Mouse (Mus musculus): Measurements from ENCODE around the gene Itsn1. TPM values are rescaled to one million over a fixed set of nuclear protein-coding genes. Genes with fewer than 3 reads are reported as not detected.
A peak's percentile ranks its signal among the peaks of the same experiment; 100 is the strongest.

Itsn1 gene
- polyA plus RNA-seq, 1 experiment, result 20.5 TPM

DNA sequence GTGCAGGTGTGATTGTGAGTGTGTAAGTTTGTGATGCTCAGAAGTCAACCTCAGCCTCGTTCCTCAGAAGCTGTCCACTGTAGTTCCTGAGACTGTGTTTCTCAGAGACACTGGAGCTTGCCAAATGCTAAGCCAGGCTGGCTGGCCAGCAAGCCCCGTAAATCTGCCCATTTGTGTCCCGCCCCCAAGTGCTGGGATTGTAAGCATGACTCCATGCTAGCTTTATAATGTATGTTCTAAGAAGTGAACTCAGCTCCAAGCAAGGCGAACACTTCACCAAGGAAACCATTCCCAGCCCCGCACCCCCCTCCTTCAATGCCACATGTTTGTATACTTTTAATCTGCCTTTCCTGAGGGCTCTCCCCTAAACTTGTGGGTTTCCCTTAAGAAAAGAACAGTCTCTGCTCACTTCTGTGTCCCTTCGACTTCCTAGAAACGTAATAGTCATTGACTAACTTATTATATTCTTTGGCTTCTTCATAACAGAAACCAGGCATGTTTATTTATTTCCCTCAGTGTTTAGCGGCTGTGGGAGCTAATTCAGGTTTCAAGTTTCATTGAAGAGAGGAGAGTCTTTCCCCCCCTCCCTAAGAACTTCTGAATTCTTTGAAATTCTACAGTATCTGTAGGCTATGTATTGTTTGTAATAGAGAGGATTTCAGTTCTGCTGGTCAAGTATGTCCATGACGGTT is 153.2 kb downstream of the Itsn1 start:
- Histone ChIP-seq H3K27ac (ENCODE audit: insufficient read depth, low read depth, low read length) (no peak overlapping the region), H3K4me1 (ENCODE audit: control insufficient read depth, insufficient read depth, low read length) (no peaks in the 10 kb centered on the region), H3K27me3 (replicated peaks; ENCODE audit: control insufficient read depth, insufficient read depth, low read length) (no peaks in the 10 kb centered on the region), H3K4me3 (ENCODE audit: insufficient read depth, low read depth, low read length) (no peak overlapping the region), H3K36me3 (ENCODE audit: control insufficient read depth, insufficient read depth, low read length) (no peaks in the 10 kb centered on the region)
- 47% methylated on average over 9 of the region's 9 CpGs for WGBS
- TF ChIP-seq POLR2A (IDR thresholded peaks at IDR 0.05; ENCODE audit: low read depth, low read length) (no peak), CTCF (conservative IDR thresholded peaks at IDR 0.05; ENCODE audit: insufficient read depth, insufficient read length, low read depth, low read length) (no peak)
- DNase-seq, result peak; percentile 19

DNA sequence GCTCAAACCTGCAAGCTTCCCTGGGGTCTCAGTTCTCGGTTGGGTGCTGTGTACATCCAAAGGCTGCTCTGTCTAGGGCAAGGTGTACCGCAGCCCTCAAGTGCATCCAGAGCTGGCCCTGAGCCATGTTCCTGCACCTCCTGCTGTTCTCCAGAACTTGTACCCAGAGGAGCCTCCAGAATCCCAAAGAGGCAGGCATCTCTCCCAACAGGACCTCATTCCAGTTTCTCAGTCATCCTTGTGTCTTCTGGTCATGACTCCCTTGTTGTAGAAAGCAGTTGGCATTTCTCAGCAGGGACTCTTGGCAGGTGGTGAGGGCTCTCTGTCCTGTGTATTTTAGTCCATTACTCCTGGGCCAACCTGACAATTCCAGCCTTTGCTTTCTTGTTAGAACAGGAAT is 154.6 kb downstream of the Itsn1 start:
- no peaks in the 10 kb centered on the region for H3K36me3 ChIP-seq (ENCODE audit: control insufficient read depth, insufficient read depth, low read length)
- H3K27me3 ChIP-seq (replicated peaks; ENCODE audit: control insufficient read depth, insufficient read depth, low read length), result no peaks in the 10 kb centered on the region
- no peaks in the 10 kb centered on the region for H3K4me1 ChIP-seq (ENCODE audit: control insufficient read depth, insufficient read depth, low read length)
- H3K27ac ChIP-seq (ENCODE audit: insufficient read depth, low read depth, low read length), result no peak overlapping the region
- no peak overlapping the region for H3K4me3 ChIP-seq (ENCODE audit: insufficient read depth, low read depth, low read length)
- 92% methylated on average over 2 of the region's 2 CpGs for WGBS
- DNase-seq, result no peak
- TF ChIP-seq POLR2A (IDR thresholded peaks at IDR 0.05; ENCODE audit: low read depth, low read length) (no peak), CTCF (conservative IDR thresholded peaks at IDR 0.05; ENCODE audit: insufficient read depth, insufficient read length, low read depth, low read length) (no peak)

DNA sequence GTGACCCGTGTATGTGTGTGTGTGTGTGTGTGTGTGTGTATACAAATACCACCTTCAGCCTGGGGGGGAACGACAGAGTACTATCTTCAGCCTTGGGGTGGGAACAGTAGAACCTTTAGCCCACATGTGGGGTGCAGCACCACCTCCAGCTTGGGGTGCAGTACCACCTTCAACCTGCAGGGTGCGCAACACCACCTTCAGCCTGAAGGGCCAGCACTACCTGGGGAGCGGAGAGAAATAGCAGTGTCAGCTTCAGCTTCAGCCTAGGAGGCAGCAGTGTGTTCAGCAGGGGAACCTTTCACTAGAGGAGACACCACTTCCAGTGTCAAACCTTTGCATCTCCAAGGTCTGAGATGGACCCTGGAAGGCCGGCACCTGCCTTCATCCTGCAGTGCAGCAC is 155.1 kb downstream of the Itsn1 start:
- Histone ChIP-seq H3K4me3 (ENCODE audit: insufficient read depth, low read depth, low read length) (no peak overlapping the region), H3K27me3 (replicated peaks; ENCODE audit: control insufficient read depth, insufficient read depth, low read length) (no peaks in the 10 kb centered on the region), H3K36me3 (ENCODE audit: control insufficient read depth, insufficient read depth, low read length) (no peaks in the 10 kb centered on the region), H3K4me1 (ENCODE audit: control insufficient read depth, insufficient read depth, low read length) (no peaks in the 10 kb centered on the region), H3K27ac (ENCODE audit: insufficient read depth, low read depth, low read length) (no peak overlapping the region)
- TF ChIP-seq CTCF (conservative IDR thresholded peaks at IDR 0.05; ENCODE audit: insufficient read depth, insufficient read length, low read depth, low read length) (peak; percentile 84), POLR2A (IDR thresholded peaks at IDR 0.05; ENCODE audit: low read depth, low read length) (no peak)
- peak; percentile 24 for DNase-seq
- WGBS, result 73% methylated on average over 5 of the region's 5 CpGs

DNA sequence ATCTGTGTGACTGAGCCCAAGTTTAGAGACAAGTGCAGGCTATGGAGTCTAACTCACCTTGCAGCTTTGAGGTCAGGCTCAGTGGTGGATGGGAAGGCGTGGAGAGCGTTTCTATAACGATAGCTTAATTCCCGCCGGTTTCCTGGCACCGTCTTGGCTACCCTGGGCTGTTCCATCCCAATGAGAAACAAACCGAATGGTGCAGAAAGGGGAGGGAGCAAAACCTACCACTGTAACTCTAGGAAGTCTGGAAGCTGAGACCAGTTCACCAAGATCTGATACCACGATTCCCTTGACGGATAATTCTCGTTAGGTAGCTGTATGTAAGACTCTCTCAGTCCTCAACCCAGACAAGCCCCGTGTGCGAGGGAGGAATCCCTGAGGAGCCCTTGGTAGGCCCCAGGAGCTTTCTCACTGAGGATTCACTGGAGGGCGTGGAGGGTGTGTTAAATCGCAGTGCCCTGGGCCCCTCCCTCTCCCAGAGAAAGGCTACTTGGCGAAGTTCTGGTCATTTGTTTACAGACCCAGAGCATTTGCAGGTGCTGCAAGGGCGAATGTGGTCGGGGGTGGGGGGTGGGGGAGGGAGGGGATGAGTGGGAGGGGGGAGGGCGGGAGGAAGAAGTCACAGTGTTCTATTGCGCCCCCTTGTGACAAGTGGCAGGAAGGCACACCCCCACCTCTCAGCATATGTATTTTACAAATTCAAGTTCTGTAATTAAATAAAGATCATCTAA is 156.5 kb downstream of the Itsn1 start:
- 23% methylated on average over 19 of the region's 19 CpGs for WGBS
- Histone ChIP-seq H3K4me1 (ENCODE audit: control insufficient read depth, insufficient read depth, low read length) (no peaks in the 10 kb centered on the region), H3K4me3 (ENCODE audit: insufficient read depth, low read depth, low read length) (no peak overlapping the region), H3K27ac (ENCODE audit: insufficient read depth, low read depth, low read length) (no peak overlapping the region), H3K27me3 (replicated peaks; ENCODE audit: control insufficient read depth, insufficient read depth, low read length) (no peaks in the 10 kb centered on the region), H3K36me3 (ENCODE audit: control insufficient read depth, insufficient read depth, low read length) (no peaks in the 10 kb centered on the region)
- DNase-seq, result peak; percentile 29
- TF ChIP-seq CTCF (conservative IDR thresholded peaks at IDR 0.05; ENCODE audit: insufficient read depth, insufficient read length, low read depth, low read length), result peak; percentile 59
- no peak for TF ChIP-seq POLR2A (IDR thresholded peaks at IDR 0.05; ENCODE audit: low read depth, low read length)

DNA sequence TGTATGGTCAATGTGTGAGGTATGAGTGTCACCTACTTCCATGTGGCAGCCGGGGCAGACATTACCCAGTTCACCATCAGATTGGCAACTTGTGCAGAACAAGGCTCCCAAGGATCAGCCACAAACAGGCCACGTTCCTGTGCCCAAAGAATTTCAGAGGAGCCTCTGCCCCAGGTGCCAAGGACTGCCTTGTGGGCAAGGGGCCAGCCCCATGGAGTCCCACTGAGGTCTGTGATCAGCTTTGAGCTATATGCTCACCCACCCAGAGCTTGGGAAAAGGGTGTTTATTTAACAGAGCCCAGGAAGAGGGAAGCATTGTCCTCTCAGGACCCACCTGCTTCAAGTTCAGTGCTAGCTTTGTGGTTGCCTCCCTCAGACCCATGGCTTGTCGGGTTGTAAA is 159.3 kb downstream of the Itsn1 start:
- DNase-seq, result no peak
- H3K27me3 ChIP-seq (replicated peaks; ENCODE audit: control insufficient read depth, insufficient read depth, low read length), result no peaks in the 10 kb centered on the region
- 80% methylated on average over 3 of the region's 3 CpGs for WGBS

DNA sequence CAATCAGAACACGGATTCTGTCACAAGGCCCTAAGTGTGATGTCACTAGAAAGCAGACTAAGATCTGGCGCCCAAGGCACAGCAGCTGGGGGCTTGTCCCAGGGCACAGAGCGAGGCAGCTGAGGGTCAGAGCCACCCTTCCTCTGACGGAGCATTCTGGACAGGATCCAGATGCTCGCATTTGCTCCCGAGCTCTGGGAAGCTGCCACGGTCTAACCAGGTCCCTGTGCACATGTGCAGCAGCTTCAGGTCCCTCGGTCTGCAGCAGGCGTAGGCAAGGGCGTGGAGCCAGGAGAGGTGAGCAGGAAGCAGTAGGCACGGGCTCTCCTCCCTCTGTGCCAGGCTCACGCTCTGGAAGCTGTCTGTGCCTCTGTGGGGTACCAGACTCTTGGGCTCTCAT is 160.8 kb downstream of the Itsn1 start:
- Histone ChIP-seq H3K4me3 (ENCODE audit: insufficient read depth, low read depth, low read length) (no peak overlapping the region), H3K27ac (ENCODE audit: insufficient read depth, low read depth, low read length) (no peak overlapping the region), H3K27me3 (replicated peaks; ENCODE audit: control insufficient read depth, insufficient read depth, low read length) (no peaks in the 10 kb centered on the region), H3K36me3 (ENCODE audit: control insufficient read depth, insufficient read depth, low read length) (no peaks in the 10 kb centered on the region), H3K4me1 (ENCODE audit: control insufficient read depth, insufficient read depth, low read length) (no peaks in the 10 kb centered on the region)
- peak; percentile 17 for DNase-seq
- 37% methylated on average over 12 of the region's 12 CpGs for WGBS
- no peak for TF ChIP-seq CTCF (conservative IDR thresholded peaks at IDR 0.05; ENCODE audit: insufficient read depth, insufficient read length, low read depth, low read length)
- no peak for TF ChIP-seq POLR2A (IDR thresholded peaks at IDR 0.05; ENCODE audit: low read depth, low read length)

More for the DNA sequence above, 159.3 kb downstream of the Itsn1 start:
- Histone ChIP-seq H3K36me3 (ENCODE audit: control insufficient read depth, insufficient read depth, low read length) (no peaks in the 10 kb centered on the region), H3K4me3 (ENCODE audit: insufficient read depth, low read depth, low read length) (no peak overlapping the region), H3K27ac (ENCODE audit: insufficient read depth, low read depth, low read length) (no peak overlapping the region), H3K4me1 (ENCODE audit: control insufficient read depth, insufficient read depth, low read length) (no peaks in the 10 kb centered on the region)
- no peak for TF ChIP-seq CTCF (conservative IDR thresholded peaks at IDR 0.05; ENCODE audit: insufficient read depth, insufficient read length, low read depth, low read length)
- no peak for TF ChIP-seq POLR2A (IDR thresholded peaks at IDR 0.05; ENCODE audit: low read depth, low read length)

DNA sequence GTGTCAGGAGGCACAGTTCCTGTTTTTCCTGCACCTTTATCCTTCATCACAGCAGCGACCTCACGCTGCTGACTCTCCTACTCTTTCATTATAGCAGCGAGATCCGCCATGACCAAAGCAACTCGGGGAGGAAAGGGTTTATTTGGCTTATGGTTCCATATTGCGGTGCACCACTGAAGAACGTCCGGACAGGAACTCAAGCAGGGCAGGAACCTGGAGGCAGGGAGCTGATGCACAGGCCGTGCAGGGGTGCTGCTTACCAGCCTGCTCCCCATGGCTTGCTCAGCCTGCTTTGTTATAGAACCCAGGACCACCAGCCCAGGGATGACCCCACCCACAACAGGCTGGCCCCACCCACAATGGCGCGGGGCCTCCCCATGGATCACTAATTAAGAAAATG is 162.1 kb downstream of the Itsn1 start:
- Histone ChIP-seq H3K27ac (ENCODE audit: insufficient read depth, low read depth, low read length) (no peak overlapping the region), H3K36me3 (ENCODE audit: control insufficient read depth, insufficient read depth, low read length) (no peaks in the 10 kb centered on the region), H3K4me1 (ENCODE audit: control insufficient read depth, insufficient read depth, low read length) (no peaks in the 10 kb centered on the region), H3K27me3 (replicated peaks; ENCODE audit: control insufficient read depth, insufficient read depth, low read length) (no peaks in the 10 kb centered on the region), H3K4me3 (ENCODE audit: insufficient read depth, low read depth, low read length) (no peak overlapping the region)
- no peak for DNase-seq
- 85% methylated on average over 11 of the region's 11 CpGs for WGBS
- TF ChIP-seq POLR2A (IDR thresholded peaks at IDR 0.05; ENCODE audit: low read depth, low read length) (no peak), CTCF (conservative IDR thresholded peaks at IDR 0.05; ENCODE audit: insufficient read depth, insufficient read length, low read depth, low read length) (no peak)
